Mouse (Mus musculus) spleen, adult 2 months (tissue): ENCODE results near the gene Defb25.

Source experiments
- CTCF ChIP-seq: fragments of 200-500 bp; IDR thresholded peaks from 2 replicates; pipeline ENCODE4 v1.5.1; 2011; ENCODE audit warnings: mild to moderate bottlenecking, inconsistent platforms; ENCODE audit not compliant: insufficient read depth, insufficient read length, insufficient replicate concordance; ENCODE audit errors: extremely low read depth
- POLR2A ChIP-seq: fragments of 200-500 bp; IDR thresholded peaks from 2 replicates; pipeline ENCODE4 v1.6.1; 2011; ENCODE audit warnings: low read depth, low read length, inconsistent platforms

DNA sequence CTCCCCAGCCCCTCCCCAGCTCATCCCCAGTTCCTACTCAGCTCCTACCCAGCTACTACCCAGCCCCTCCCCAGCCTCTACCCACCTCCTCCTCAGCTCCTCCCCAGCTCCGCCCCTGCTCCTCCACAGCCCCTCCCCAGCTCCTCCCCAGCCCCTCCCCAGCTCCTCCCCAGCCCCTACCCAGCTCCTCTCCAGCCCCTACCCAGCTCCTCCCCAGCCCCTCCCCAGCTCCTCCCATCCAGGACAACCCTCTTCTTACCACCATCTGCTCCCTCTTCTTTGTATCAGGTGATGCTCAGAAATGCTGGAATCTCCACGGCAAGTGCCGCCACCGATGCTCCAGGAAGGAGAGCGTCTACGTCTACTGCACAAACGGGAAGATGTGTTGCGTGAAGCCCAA lies 10.7 kb downstream of the Defb25 start:
- TF ChIP-seq CTCF (no peak), POLR2A (no peak)
